Mouse (Mus musculus) cerebral cortex, adult 2 months (tissue): Measurements from ENCODE around the gene Tmcc1.

Source experiments
- WGBS: fragments of 180-500 bp; shearing (Covaris S2); methylation state at CpG from one replicate; pipeline ENCODE4 v1.1.7; 2018; 5-methylcytosine and 5-hydroxymethylcytosine counted together

The Tmcc1 gene

DNA sequence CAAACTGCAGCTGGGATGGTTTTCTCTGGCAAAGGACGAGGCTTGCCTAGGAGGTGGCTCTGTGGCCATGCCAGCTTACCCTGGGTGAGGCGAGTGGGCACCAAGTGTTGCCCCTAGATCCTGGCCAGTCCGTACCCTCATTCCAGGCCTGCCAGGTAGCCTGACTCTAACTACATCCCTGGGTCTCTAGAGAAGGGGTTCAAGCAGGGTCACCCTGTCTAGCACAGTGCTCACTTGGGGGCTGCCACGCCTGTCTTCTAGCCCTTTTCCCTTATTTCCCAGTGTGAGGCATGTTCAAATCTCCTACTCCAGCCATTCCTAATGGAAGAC, 187.4 kb downstream of the Tmcc1 start:
- WGBS: 77% methylated on average over 4 of the region's 4 CpGs

DNA sequence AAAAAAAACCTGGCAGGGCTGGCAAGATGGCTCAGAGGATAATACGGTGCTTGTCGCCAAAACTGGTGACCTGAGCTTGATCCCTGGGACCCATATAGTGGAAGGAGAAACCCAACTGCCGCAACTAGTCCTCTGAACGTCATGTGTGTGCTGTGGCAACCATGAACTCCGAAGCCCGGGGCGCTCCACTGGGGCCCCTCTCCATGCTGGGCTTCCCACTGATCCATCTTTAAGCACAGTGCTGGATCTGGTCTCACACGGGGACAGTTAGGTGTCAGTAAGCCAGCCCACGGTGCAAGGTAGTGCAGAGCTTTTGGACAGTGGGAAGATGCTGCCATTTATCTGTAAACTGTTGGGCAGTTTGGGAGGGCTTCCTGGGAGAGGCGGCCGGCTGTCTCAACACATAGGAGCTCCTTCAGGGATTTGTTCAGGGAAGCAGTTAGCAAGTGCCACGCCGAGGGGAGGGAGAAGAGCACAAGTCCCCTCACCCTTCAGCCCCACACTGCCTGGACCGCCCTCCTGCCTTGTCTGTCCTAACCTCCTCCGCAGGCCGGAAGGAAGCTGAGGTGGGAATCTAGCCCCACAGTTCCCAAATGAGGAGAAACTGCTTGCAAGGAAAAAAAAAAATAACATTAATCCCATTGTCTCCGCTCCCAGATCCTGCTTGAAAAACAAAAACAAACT, 187.9 kb downstream of the Tmcc1 start:
- WGBS: 78% methylated on average over 17 of the region's 17 CpGs

DNA sequence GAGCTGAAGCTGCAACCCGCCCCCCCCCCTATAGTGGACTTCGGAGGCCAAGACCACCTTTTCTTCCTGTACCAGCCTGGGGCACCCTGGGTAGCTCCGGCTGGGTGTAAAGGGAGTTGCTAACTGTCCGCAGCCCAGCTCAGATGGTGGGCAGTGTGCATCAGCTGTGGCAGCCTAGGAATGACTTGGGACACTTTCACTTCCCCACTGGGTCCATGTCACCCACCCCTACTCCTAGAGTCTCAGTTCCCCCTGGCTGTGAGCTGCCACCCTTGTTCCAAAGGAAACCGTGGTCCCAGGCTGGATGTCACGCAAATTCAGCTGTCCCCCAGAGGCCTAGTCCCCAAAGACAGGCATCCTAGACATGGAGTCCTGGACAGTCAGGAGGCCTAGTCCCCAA, 188.6 kb downstream of the Tmcc1 start:
- WGBS: 85% methylated on average over 6 of the region's 6 CpGs

DNA sequence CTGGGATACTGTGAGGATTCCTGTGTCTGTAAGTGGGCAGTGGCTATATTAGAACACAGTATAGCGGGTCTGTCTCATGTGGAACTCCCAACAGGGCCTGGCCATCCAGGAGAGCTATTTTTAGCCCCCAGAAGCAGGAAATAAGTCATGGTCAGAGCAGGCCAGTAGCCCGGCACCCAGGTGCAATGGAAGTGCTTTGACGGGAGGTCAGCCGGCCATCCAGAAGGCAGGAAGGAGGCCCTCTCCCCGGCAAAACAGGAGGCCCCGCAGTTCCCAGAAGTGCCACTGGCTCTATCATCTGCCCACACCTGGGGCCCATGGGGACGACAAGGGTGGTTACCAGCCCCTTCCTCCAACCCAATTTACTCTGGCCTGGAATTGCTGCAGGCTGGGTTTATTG, 189.2 kb downstream of the Tmcc1 start:
- 86% methylated on average over 7 of the region's 7 CpGs for WGBS

DNA sequence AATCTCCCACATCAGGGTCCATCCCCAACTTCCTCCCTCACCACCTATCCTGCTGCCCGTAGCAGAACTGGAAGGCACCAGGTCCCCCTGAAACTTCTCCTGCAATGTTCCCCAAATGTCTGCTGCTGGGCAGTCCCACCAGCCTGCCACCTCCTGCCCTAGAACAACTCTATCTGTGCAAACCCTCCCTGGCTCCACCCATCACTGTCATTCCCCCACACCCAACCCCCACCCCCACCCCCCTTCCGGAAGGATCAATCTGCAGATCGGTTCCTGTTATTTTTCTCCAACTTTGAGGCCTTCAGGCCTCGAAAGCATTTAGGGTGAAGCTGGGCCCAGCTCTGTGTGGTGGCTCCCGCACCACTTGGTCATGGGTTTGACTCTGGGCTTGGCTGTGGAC, 189.8 kb downstream of the Tmcc1 start:
- WGBS: 76% methylated on average over 5 of the region's 5 CpGs

DNA sequence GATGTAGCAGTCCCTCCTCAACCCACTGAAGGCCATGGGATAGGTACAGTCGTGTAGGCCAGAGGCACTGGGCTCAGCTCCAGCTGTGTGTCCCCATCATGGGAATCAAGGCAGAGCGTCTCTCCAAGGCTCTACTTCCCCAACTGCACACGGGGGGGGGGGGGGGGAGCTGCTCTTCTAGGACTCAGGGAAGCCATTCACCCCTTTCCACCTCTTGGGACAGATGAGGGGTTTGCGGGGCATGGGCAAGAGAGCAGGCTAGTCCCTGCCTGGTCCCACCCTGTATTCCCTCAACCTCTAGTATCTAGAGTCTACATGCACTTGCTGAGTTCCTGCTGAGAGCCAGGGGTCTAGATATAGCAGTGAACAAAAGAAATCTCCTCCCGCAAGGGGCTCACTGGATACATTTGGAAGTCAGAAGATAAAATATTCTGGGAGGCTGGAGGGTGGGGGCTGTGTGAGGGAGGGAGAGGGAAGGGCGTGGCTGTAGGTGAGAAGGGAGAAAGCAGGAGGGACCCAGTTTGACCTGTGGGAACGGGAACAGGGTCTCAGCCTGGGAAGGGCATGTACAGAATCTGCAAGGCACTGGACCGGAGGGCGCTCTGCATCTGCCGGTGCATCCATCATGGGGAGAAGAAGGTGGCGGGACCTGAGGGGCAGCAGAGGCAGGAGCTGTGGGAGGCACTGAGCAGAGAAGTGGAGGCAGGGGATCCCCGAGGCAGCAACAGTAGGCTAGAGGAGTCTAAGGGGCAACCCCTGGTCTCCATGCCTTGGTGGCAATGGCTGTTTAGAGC, 190.8 kb downstream of the Tmcc1 start:
- WGBS: 79% methylated on average over 12 of the region's 12 CpGs

DNA sequence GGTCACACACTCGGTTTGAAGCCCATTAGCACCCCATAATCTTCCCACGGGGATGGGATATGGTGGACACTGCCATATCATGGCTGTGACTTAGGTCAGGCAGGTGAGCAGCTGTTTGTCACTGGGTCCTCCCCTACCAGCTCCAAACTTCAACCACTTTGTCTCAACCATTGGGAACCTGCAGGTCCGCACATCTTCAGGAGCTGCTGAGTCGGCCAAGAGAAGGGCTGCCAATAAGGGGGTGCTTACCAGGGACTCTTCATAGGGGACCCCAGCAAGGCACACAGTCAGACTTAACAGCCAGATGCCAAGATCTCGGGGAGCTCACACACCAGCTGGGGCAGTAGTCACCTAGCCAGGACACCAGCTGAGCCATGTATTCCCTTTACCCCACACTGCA, 192.4 kb downstream of the Tmcc1 start:
- 94% methylated on average over 5 of the region's 5 CpGs for WGBS

DNA sequence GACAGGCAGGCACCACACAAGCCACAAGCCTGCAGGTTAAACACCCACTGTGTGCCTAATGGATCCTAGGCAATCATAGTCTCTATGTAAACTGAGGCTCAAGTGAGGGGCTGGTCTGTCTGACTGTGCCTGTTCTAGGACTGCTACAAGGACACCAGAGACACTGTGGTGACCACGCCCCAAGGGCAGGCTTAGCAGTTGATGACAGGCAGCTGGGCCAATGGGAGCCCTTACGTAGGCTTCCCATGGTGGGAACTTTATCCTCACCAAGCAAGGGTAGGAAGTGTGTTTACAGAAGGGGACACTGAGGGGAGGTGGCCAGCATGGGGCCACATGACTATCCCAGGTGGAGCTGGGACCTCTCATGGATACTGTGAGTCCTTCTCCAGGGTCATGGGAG, 194.1 kb downstream of the Tmcc1 start:
- WGBS: 98% methylated on average over 2 of the region's 2 CpGs

DNA sequence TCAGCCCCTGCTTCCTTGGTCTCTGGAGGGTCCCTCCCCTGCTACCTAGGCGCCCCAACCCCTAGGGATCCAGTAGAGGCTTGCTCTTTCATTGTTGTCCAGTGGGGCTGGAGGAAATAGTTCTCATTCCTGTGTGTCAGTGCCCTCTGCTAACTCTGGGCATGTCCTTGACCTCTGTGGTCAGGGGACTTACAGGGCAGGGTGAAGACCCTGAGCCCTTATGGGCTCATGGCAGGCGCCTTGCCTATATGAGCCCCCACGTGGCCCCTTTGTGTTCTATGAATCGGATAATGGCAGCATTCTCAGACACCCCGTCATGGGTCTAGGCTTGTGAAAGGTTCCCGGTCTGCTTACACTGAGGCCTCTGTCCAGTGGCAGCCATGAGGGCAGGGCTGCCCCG, 194.5 kb downstream of the Tmcc1 start:
- 76% methylated on average over 7 of the region's 7 CpGs for WGBS

DNA sequence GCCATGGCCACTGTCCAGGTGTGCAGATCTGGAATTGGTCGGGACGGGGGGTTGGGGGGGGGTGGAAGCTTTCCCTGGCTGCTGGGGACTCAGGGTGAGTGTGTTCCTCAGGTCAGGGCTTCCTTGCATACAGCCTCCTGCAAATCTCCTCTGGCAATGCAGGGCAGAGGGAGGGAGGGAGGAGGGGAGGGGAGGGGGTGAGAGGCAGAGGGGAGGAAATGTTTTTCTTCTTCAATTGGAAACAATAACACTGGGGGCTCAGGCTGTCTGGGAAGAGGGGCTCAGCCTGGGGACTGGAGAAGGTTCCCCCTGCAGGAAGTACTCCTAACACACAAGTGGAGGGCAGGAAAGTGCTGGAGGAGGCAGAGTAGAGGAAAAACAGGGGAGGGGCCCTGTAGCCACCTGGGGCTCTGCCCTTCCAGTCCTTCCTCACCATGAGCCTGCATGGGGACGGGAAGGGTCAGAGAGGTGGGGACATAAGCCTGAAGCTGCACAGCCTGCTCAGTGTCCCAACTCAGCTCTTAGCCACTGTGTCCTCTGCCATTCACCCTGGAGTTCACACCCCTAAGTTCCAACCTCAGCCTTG, 195.5 kb downstream of the Tmcc1 start:
- WGBS: 60% methylated on average over 3 of the region's 3 CpGs

DNA sequence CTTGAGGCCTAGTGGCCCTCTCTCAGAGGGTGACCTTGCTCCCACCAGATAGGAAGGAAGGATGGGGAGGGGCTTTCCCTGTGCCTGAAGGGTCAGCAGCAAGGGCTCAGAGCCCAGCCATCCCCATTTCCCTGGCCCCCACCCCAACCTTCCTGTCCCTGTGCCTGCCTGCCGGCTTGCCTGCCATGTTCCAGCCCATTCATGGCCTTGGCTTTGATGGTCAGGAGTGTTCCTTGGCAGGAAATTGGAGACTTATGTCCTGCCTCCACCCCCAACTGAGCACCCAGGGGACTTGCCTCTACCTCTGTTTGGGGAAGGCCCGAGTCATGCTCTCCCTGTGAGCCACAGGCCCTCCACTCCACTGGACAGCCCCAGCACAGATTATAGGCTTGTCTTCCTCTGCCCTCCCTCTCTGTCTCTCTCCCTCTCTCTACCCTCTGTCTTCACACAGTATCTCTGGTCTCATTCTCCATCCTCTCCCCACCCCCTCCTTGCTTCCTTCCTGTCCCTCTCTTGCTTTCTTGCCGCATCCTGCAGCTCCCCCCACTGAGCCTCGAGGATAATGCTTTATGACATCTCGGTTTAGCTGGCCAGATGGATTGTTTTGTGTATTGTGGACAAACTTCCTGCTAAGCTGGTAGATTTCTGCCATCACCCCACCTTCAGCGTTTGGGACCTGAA, 197.0 kb downstream of the Tmcc1 start:
- WGBS: 35% methylated on average over 6 of the region's 6 CpGs

DNA sequence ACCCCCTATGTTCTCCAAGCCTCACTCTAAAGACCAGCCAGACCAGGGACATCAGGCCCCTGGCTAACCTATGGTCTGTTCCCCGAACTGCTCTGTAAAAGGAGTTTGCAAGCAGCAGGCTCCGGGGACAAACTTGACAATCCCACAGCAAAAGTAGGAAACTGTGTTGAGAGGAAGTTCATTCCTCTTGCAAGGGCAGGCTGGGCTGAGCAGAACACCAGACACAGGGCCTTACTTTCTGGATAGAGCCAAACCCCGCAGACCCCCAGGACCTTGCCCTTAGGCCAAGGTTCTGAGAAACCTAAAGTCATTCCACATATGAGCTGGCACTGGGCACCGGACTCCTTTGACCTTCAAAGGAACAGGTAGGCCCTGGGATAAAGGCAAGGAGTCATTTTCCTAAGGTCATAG, 197.8 kb downstream of the Tmcc1 start:
- WGBS: 68% methylated on average over 4 of the region's 4 CpGs

DNA sequence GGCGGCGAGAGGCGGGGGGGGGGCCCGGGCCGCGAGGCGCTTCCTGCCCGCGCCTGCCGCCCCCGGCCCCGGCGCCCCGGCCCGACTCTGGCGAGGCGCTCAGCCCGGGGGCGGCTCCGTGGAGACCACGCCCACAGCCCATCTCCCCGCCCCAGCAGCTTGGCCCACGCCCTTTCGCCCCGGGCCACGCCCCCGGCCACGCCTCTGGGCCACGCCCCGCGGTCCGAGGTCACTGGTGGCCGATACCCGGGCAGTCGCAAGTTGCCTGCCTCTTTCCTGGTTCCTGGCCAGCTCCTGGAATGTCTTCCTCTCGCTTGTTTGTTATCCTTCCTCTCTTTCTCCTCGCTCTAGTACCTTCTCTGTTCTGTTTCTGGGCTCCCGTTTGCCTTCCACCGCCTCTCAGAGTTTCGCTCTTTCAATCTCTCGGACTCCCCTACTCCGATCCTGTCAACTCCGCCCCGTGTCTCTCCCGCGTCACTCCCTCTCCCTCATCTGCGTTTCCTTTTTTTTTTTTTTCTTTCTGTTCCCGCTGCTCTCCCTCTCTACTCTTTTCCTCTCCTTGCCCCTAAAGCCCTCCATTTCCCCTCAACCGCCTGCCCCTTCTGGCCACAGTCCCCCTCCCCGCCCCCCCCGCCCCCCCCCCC, 198.3 kb downstream of the Tmcc1 start, which contains the start of gene Plxnd1:
Plxnd1 (minus strand) TSS at position 129 of the 644 bp plus-strand sequence.
- WGBS: under 1% methylated on average over 38 of the region's 51 CpGs

DNA sequence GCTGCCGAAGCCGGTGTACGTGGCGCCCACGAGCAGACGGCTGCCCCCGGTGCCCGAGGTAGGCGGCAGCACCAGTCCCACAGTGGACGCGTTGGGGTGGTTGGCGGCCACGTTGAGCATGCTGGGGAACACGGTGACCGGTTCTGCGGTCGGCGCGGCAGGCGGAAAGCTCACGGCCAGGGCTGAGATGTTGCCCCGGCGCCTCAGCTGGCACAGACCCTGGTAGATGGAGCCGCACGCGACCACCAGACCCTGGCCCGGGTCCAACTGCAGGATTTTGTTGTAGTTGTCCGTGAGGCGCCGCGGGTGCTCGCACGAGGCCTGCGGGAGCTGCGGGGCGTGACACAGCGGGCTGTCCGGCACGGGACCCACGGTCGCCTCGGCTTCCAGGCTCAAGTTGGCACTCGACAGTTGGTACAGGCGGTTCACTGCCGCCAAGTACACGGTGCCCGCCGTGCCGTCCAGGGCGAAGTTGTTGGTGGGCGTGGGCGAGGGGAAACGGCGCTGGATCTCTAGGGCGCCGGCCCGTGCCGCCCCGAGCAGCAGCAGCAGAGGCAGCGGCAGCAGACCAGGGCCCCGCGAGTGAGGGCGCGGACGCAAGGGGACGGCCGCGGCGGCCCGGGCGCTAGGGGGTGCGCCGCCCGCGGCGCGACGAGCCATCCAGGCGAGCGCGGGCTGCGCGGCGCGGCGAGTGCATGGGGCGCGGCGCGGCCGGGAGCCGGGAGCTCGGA, 199.0 kb downstream of the Tmcc1 start:
- WGBS: under 1% methylated on average over 89 of the region's 93 CpGs

DNA sequence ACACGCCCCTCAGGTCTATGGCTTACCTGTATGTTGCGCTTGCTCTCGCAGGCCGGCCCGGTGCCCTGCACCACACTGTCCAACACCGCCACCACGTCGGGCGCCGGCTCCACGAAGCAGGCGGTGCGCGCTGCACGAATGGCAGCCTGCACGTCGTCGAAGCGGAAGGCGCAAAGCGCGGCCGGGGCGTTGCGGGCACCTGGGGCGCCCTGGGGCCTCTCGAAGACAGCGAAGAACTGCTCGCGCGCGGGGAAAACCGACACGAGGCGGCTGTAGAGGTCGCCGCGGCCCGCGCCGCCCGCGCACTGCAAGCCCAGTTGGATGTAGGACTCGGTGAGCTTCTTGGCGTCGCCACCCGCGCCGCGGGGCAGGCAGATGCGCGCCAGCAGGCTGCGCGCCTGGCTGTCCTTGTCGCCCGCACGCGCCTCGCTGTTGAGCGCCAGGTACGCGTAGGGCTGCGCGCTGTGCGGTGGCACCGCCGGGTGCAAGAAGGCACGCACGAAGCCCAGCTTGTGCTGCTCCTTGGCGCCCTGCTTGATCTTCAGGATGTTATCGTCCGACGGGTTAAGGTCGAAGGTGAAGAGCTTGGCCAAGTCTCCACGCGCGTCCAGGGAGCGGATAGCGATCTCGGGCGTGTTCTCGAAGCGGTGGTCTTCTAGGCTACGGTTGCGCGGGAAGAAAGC, 199.7 kb downstream of the Tmcc1 start:
- 1% methylated on average over 86 of the region's 86 CpGs for WGBS

DNA sequence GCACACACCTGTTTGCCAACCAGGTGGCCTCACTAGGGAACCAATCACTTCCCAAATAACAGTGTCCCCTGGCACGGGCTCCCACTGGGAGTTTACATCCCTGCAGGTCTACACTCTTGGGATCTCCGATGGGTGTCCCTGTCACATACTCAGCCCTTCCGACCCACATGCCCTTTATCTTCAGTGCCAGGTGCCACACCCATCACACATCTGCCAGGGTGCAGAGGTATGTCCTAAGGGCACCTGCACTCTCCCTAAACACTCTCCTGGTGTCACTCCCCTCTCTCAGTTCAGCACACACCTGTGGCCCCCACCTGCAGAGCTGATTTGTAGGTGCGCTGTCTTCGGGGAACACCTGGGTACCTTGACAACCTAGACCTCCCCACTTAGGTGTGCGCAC, 200.3 kb downstream of the Tmcc1 start:
- WGBS: 37% methylated on average over 6 of the region's 6 CpGs

DNA sequence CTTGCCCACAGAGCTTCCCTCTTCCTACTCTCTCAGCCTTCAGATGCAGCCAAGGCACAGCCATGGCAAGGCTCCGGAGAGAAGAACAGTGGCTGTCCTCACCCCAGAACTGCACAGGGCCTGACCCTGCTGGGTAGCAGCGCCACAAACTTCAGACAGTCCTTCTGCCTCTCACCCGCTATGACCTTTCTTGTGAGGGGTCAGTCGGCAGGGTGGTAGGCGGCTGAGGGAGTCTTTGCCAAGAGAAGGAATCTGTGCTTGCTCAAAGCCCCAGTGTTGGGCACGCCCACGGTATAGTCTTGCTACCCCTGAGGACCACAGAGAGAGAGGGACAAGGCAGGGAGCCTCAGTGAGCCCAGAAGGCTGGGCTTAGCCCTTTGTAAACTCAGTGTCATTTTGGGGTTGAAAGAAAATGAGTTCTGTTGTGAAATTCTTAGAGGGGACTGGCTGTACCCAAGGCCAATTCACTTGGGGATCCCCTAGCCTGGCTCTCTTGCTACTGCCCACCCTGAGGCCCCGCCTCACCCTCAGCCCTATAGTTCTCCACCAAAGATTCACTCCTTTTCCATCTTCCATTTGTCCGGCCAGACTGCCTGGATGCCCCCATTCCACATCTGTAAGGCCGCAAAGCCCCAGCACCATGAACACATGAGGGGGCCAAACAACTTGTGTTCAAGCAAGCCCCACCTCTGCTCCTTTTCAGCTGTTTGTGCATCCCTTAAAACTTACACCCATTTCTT, 201.2 kb downstream of the Tmcc1 start:
- WGBS: 50% methylated on average over 10 of the region's 10 CpGs

DNA sequence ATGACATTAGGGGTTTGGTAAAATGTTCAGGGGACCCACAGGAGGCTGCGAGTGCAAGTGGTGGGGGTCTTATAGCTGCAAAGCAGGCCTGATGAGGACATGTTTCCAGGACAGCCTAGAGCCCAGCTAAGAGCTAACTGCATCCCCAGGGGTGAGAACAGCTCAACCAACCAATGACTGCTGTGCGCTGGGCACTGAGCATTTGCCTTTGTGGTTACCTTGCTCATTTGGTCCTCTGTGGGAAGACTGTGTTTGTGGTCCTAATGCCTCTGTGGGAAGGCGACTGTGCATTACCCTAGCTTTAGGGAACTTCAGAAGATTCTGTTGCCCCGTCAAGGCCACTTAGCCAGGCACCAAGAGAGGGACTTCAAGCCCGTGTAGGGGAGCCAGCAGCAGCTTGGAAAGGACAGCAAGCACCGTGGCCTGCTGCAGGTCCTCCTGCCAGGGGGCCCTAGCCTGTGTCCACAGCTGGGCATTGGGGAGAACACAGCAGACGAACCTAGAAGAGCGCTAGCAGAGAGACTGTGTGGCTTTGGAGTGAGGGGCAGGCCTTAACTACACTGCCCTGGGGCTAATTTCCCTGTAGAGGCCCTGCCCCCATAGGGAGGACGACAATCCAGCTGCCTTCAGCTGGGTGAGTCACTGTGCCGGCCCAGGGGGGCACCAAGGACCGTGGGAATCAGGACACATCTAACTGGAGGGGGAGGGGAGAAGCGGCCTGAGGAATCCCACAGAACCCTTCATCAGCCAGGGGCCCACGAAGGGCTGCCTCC, 202.0 kb downstream of the Tmcc1 start:
- WGBS: 42% methylated on average over 13 of the region's 13 CpGs

DNA sequence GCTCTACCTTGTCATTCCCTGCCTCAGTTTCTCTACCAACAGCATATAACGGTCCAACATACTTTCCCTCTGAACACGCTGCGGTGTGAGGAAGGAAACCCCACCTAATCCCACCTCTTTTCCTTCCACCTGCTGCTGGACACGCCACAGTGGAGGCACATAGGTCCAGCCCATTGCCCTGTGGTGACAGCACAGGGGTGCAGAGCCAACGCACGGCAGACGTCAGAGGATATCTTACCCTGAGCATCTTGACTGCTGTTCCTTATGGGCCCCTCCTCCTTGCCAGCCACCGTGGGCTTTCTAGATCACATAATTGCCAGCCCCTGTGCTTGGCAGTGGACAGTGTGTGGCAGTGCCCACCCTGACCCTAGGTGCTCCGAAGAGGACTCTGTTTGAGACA, 202.8 kb downstream of the Tmcc1 start:
- 58% methylated on average over 9 of the region's 9 CpGs for WGBS
